Mouse (Mus musculus) kidney, postnatal 0 days (tissue): ENCODE measurements around the gene Map3k14. TPM values are rescaled to one million over a fixed set of nuclear protein-coding genes. Genes with fewer than 3 reads are reported as not detected.
"Not testable (repeated sequence)": the region's sequence is repeated elsewhere in the genome, so short reads cannot be mapped to it uniquely, and the experiment has no call there.

Experiments
- ATAC-seq: fragments of 200-750 bp; cut with Nextera tagmentation; replicated peaks from 2 replicates; pipeline ENCODE4 v1.8.0; 2017; ENCODE audit warnings: low read depth, moderate number of reproducible peaks, moderate TSS enrichment, moderate library complexity; ENCODE audit not compliant: low FRiP score
- DNase-seq: peaks from one replicate; pipeline ENCODE4 v3.0.0-alpha.2; 2016; ENCODE audit warnings: low spot score
- H3K27ac ChIP-seq: fragments of 300-500 bp; sonication (generic); 2 replicates; pipeline ENCODE4 v1.5.1; 2014; ENCODE audit warnings: mild to moderate bottlenecking
- H3K27me3 ChIP-seq: fragments of 300-500 bp; sonication (generic); 2 replicates; pipeline ENCODE4 v1.6.1; 2014; ENCODE audit warnings: low read length, mixed read lengths; ENCODE audit not compliant: insufficient read depth
- H3K36me3 ChIP-seq: fragments of 300-500 bp; sonication (generic); 2 replicates; pipeline ENCODE4 v1.6.1; 2014; ENCODE audit warnings: low read length, mixed read lengths; ENCODE audit not compliant: insufficient read depth
- H3K4me1 ChIP-seq: fragments of 300-500 bp; sonication (generic); replicated peaks from 2 replicates; pipeline ENCODE4 v1.6.1; 2014; ENCODE audit warnings: antibody characterized with exemption, low read length, mixed read lengths; ENCODE audit not compliant: insufficient read depth
- H3K4me2 ChIP-seq: fragments of 300-500 bp; sonication (generic); 2 replicates; pipeline ENCODE4 v1.6.1; 2014; ENCODE audit warnings: mild to moderate bottlenecking, low read length, moderate library complexity, mixed read lengths
- H3K4me3 ChIP-seq: fragments of 300-500 bp; sonication (generic); replicated peaks from 2 replicates; pipeline ENCODE4 v1.5.1; 2014; ENCODE audit warnings: low read depth, low read length
- H3K9ac ChIP-seq: fragments of 300-500 bp; sonication (generic); 2 replicates; pipeline ENCODE4 v1.6.1; 2014; ENCODE audit warnings: low read depth, low read length
- H3K9me3 ChIP-seq: fragments of 300-500 bp; sonication (generic); replicated peaks from 2 replicates; pipeline ENCODE4 v1.6.1; 2016; ENCODE audit warnings: low read length, inconsistent platforms, mixed read lengths
- CTCF ChIP-seq: IDR thresholded peaks from 2 replicates; pipeline ENCODE4 v1.5.1; 2016; ENCODE audit warnings: antibody characterized with exemption, low read depth, mild to moderate bottlenecking, moderate library complexity
- WGBS: fragments of 180-500 bp; shearing (Covaris S2); extraction: QIAGEN DNeasy Blood & Tissue Kit; methylation state at CpG from one replicate; pipeline ENCODE4 v1.1.7; 2014; 5-methylcytosine and 5-hydroxymethylcytosine counted together
- polyA plus RNA-seq: library from polyadenylated mRNA; unstranded; fragments of >200 nt; fragmentation: Nextera tagmentation; extraction: Ambion mirVana; gene quantifications from 2 replicates; pipeline ENCODE4 v1.2.1, GENCODE M21; 2015

The Map3k14 gene
- polyA plus RNA-seq, 1 experiment from 2014 or later: 3.2 TPM

GRCm38 (mm10) chr11:103234447-103234846 is 32.8 kb downstream of the Map3k14 start:
- no peaks in the 10 kb centered on the region for H3K9me3 ChIP-seq
- no peak overlapping the region for H3K9ac ChIP-seq
- no peak overlapping the region for H3K4me2 ChIP-seq
- H3K4me3 ChIP-seq: no peak overlapping the region
- no peaks in the 10 kb centered on the region for H3K4me1 ChIP-seq
- H3K27me3 ChIP-seq: no peaks in the 10 kb centered on the region
- H3K27ac ChIP-seq: no peak overlapping the region
- ATAC-seq (no peak), DNase-seq (no peak)
- peaks cover 36% of the 10 kb centered on the region for H3K36me3 ChIP-seq
- WGBS: 86% methylated on average over 1 of the region's 1 CpGs
- no peak for TF ChIP-seq CTCF

DNA sequence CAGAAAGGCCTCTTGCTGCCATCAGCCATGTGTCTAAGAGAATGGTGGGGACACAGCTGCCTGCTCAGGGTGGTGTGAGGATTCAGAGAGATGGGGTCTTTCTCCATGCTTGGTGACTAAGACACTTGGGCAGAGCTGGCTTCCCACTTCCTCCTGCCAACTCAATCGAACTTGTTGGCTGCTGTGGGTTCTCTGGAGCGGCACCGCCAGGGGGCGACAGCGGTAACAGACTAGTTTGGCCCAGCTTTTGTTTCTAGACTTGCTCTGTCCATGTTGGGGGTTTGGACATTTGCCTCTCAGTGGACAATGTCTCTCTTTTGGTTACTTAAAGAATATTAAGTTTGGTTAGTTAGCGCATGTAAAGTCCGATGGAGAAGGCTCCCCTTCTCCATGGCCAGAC is 34.3 kb downstream of the Map3k14 start:
- peak; percentile 91 for TF ChIP-seq CTCF
- Histone ChIP-seq H3K4me1 (no peaks in the 10 kb centered on the region), H3K4me3 (no peak overlapping the region), H3K9me3 (no peaks in the 10 kb centered on the region), H3K27me3 (no peaks in the 10 kb centered on the region), H3K27ac (no peak overlapping the region), H3K9ac (no peak overlapping the region), H3K4me2 (no peak overlapping the region), H3K36me3 (peaks cover 29% of the 10 kb centered on the region)
- WGBS: 36% methylated on average over 7 of the region's 7 CpGs
- peak; percentile 85 for DNase-seq
- ATAC-seq: no peak

- H3K27me3 ChIP-seq: no peaks in the 10 kb centered on the region
- H3K36me3 ChIP-seq: peaks cover 28% of the 10 kb centered on the region
- no peak overlapping the region for H3K9ac ChIP-seq
- H3K4me3 ChIP-seq: no peak overlapping the region
- TF ChIP-seq CTCF: no peak
- no peak overlapping the region for H3K4me2 ChIP-seq
- ATAC-seq (no peak), DNase-seq (no peak)
- H3K4me1 ChIP-seq: no peaks in the 10 kb centered on the region
- H3K9me3 ChIP-seq: no peaks in the 10 kb centered on the region
- no peak overlapping the region for H3K27ac ChIP-seq
- 96% methylated on average over 7 of the region's 7 CpGs for WGBS
Observed at GRCm38 (mm10) chr11:103231367-103231766, 35.9 kb downstream of the Map3k14 start.

- Histone ChIP-seq H3K36me3 (peaks cover 33% of the 10 kb centered on the region), H3K27ac (no peak overlapping the region), H3K4me1 (no peaks in the 10 kb centered on the region), H3K4me3 (no peak overlapping the region), H3K4me2 (no peak overlapping the region), H3K9me3 (no peaks in the 10 kb centered on the region), H3K9ac (no peak overlapping the region), H3K27me3 (no peaks in the 10 kb centered on the region)
- WGBS: 85% methylated on average over 19 of the region's 19 CpGs
- no peak for TF ChIP-seq CTCF
- DNase-seq (no peak), ATAC-seq (no peak)
Observed at GRCm38 (mm10) chr11:103230626-103231025, 36.6 kb downstream of the Map3k14 start.

DNA sequence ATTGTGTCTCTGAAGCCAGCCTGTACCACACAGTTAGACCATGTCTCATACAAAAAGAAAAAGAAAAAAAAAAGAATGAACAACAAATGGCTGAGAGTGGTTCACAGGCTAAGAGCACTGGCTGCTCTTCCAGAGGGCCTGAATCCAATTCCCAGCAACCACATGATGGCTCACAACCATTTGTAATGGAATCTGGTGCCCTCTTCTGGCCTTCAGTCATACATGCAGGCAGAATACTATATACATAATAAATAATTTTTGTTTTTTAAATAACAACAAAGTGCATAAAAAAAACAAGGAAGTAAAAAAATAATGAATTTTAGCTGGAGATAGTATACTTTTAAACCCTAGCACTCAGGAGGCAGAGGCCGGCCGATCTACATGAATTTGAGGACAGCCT is 37.7 kb downstream of the Map3k14 start:
- Histone ChIP-seq H3K27ac (no peak overlapping the region), H3K4me1 (no peaks in the 10 kb centered on the region), H3K9ac (no peak overlapping the region), H3K4me3 (no peak overlapping the region), H3K9me3 (no peaks in the 10 kb centered on the region), H3K4me2 (no peak overlapping the region), H3K36me3 (peaks cover 42% of the 10 kb centered on the region), H3K27me3 (no peaks in the 10 kb centered on the region)
- ATAC-seq: no peak
- peak; percentile 36; the same call in 1 of the 2 replicates for TF ChIP-seq CTCF
- DNase-seq: no peak
- WGBS: 93% methylated on average over 2 of the region's 2 CpGs

- H3K4me2 ChIP-seq: no peak overlapping the region
- WGBS: 55% methylated on average over 18 of the region's 18 CpGs
- ATAC-seq (no peak), DNase-seq (no peak)
- H3K9ac ChIP-seq: no peak overlapping the region
- peak overlapping the region; percentile 70 for H3K27ac ChIP-seq
- no peak for TF ChIP-seq CTCF
- H3K4me1 ChIP-seq: no peaks in the 10 kb centered on the region
- peaks cover 51% of the 10 kb centered on the region for H3K36me3 ChIP-seq
- no peaks in the 10 kb centered on the region for H3K9me3 ChIP-seq
- H3K27me3 ChIP-seq: no peaks in the 10 kb centered on the region
- H3K4me3 ChIP-seq: no peak overlapping the region
Observed at GRCm38 (mm10) chr11:103223951-103224456, 43.3 kb downstream of the Map3k14 start.

GRCm38 (mm10) chr11:103223444-103223843 is 43.8 kb downstream of the Map3k14 start:
- no peak for TF ChIP-seq CTCF
- H3K4me3 ChIP-seq: no peak overlapping the region
- H3K27ac ChIP-seq: peak overlapping the region; percentile 70; the same call in 1 of the 2 replicates
- WGBS: 80% methylated on average over 10 of the region's 10 CpGs
- no peak overlapping the region for H3K4me2 ChIP-seq
- DNase-seq (peak; percentile 40), ATAC-seq (no peak)
- 0 out of 2 replicates have a peak, but pooled peaks cover 4% of the 10 kb centered on the region for H3K4me1 ChIP-seq
- no peaks in the 10 kb centered on the region for H3K27me3 ChIP-seq
- H3K9ac ChIP-seq: no peak overlapping the region
- H3K9me3 ChIP-seq: no peaks in the 10 kb centered on the region
- peaks cover 47% of the 10 kb centered on the region for H3K36me3 ChIP-seq

DNA sequence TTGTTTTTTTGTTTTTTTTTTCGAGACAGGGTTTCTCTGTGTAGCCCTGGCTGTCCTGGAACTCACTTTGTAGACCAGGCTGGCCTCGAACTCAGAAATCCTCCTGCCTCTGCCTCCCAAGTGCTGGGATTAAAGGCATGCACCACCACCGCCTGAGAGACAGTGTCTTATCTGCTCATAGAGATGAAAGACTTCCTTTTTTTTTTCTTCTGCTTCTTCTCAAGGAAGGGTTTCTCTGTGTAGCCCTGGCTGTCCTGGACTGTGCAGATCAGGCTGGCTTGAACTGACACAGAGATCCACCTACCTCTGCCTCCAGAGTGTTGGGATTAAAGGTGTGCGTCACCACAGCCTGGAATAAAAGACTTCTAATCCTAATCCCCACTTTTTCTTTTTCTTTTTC is 44.6 kb downstream of the Map3k14 start:
- H3K27me3 ChIP-seq, H3K9me3 ChIP-seq, DNase-seq, H3K9ac ChIP-seq, H3K27ac ChIP-seq, H3K4me2 ChIP-seq, H3K4me3 ChIP-seq, ATAC-seq: not testable (repeated sequence)
- H3K36me3 ChIP-seq: peaks cover 47% of the 10 kb centered on the region
- 0 out of 2 replicates have a peak, but pooled peaks cover 11% of the 10 kb centered on the region for H3K4me1 ChIP-seq
- 92% methylated on average over 4 of the region's 4 CpGs for WGBS
